Mouse (Mus musculus) heart, embryonic 16.5 days (tissue): ENCODE results near the gene Rln3. TPM values are rescaled to one million over a fixed set of nuclear protein-coding genes. Genes with fewer than 3 reads are reported as not detected.

Source experiments
- ATAC-seq: fragments of 200-750 bp; cut with Nextera tagmentation; replicated peaks from 2 replicates; pipeline ENCODE4 v1.8.0; 2017; ENCODE audit warnings: moderate number of reproducible peaks; ENCODE audit not compliant: insufficient read depth, low FRiP score; ENCODE audit errors: extremely low read depth
- H3K27ac ChIP-seq: fragments of 300-500 bp; sonication (generic); 2 replicates; pipeline ENCODE4 v1.5.1; 2014; ENCODE audit warnings: mild to moderate bottlenecking, low read length, control low read depth, moderate library complexity
- H3K27me3 ChIP-seq: fragments of 300-500 bp; sonication (generic); 2 replicates; pipeline ENCODE4 v1.6.1; 2014; ENCODE audit warnings: low read length, mixed read lengths; ENCODE audit not compliant: control insufficient read depth, insufficient read depth
- H3K36me3 ChIP-seq: fragments of 300-500 bp; sonication (generic); 2 replicates; pipeline ENCODE4 v1.6.1; 2014; ENCODE audit not compliant: control insufficient read depth, insufficient read depth
- H3K4me1 ChIP-seq: fragments of 300-500 bp; sonication (generic); 2 replicates; pipeline ENCODE4 v1.6.1; 2014; ENCODE audit warnings: low read length, mixed read lengths; ENCODE audit not compliant: control insufficient read depth, insufficient read depth
- H3K4me2 ChIP-seq: fragments of 300-500 bp; sonication (generic); 2 replicates; pipeline ENCODE4 v1.6.1; 2014; ENCODE audit warnings: low read depth, mild to moderate bottlenecking, control low read depth, low read length
- H3K4me3 ChIP-seq: fragments of 300-500 bp; sonication (generic); 2 replicates; pipeline ENCODE4 v1.5.1; 2014; ENCODE audit warnings: mild to moderate bottlenecking, control low read depth, low read length
- H3K9ac ChIP-seq: fragments of 300-500 bp; sonication (generic); 2 replicates; pipeline ENCODE4 v1.6.1; 2014; ENCODE audit warnings: low read length, control low read depth
- H3K9me3 ChIP-seq: fragments of 300-500 bp; sonication (generic); replicated peaks from 2 replicates; pipeline ENCODE4 v1.6.1; 2016; ENCODE audit warnings: low read length; ENCODE audit not compliant: control insufficient read depth
- WGBS: fragments of 180-500 bp; shearing (Covaris S2); extraction: QIAGEN DNeasy Blood & Tissue Kit; methylation state at CpG from one replicate; pipeline ENCODE4 v1.1.7; 2014; 5-methylcytosine and 5-hydroxymethylcytosine counted together
- polyA plus RNA-seq: library from polyadenylated mRNA; unstranded; fragments of >200 nt; fragmentation: Nextera tagmentation; extraction: Ambion mirVana; gene quantifications from 2 replicates; pipeline ENCODE4 v1.2.1, GENCODE M21; 2015

Rln3 gene
- polyA plus RNA-seq, 1 experiment from 2014 or later = 0.24 TPM

GRCm38 (mm10) chr8:84021096-84021495 is 23.7 kb downstream of the Rln3 start, which contains the start of gene Palm3:
TSS of gene Palm3 (plus strand) at chr8:84021471.
- no peak within 1 kb of the TSS for H3K27ac ChIP-seq
- H3K9ac ChIP-seq = peak within 1 kb of the TSS; percentile 32; the same call in 1 of the 2 replicates
- H3K4me1 ChIP-seq = peaks cover 35% of the 10 kb centered on the region
- no peak within 1 kb of the TSS for H3K4me3 ChIP-seq
- no peaks in the 10 kb centered on the region for H3K9me3 ChIP-seq
- H3K27me3 ChIP-seq = peaks cover 19% of the 10 kb centered on the region
- 0 out of 2 replicates have a peak within 1 kb of the TSS, but pooled peaks have one; percentile 17 for H3K4me2 ChIP-seq
- no peak for ATAC-seq
- H3K36me3 ChIP-seq = no peaks in the 10 kb centered on the region
- 27% methylated on average over 18 of the region's 18 CpGs for WGBS

GRCm38 (mm10) chr8:84019738-84020137 is 25.1 kb downstream of the Rln3 start:
- Histone ChIP-seq H3K4me2 (no peak overlapping the region), H3K9ac (no peak overlapping the region), H3K27ac (no peak overlapping the region), H3K9me3 (no peaks in the 10 kb centered on the region), H3K27me3 (peaks cover 7% of the 10 kb centered on the region), H3K4me1 (peaks cover 29% of the 10 kb centered on the region), H3K36me3 (no peaks in the 10 kb centered on the region), H3K4me3 (no peak overlapping the region)
- no peak for ATAC-seq
- whole genome bisulfite sequencing = 76% methylated on average over 9 of the region's 9 CpGs

- Histone ChIP-seq H3K4me3 (no peak overlapping the region), H3K4me2 (no peak overlapping the region), H3K36me3 (no peaks in the 10 kb centered on the region), H3K9ac (no peak overlapping the region), H3K27ac (no peak overlapping the region), H3K4me1 (peaks cover 13% of the 10 kb centered on the region), H3K9me3 (no peaks in the 10 kb centered on the region), H3K27me3 (peaks cover 28% of the 10 kb centered on the region)
- no peak for ATAC-seq
- WGBS = 93% methylated on average over 5 of the region's 5 CpGs
Observed at GRCm38 (mm10) chr8:84015833-84016232, 29.0 kb downstream of the Rln3 start.

- Histone ChIP-seq H3K9ac (peak overlapping the region; percentile 57), H3K27me3 (peaks cover 37% of the 10 kb centered on the region), H3K27ac (no peak overlapping the region), H3K4me2 (peak overlapping the region; percentile 97), H3K36me3 (no peaks in the 10 kb centered on the region), H3K9me3 (no peaks in the 10 kb centered on the region), H3K4me3 (peak overlapping the region; percentile 57), H3K4me1 (peaks cover 21% of the 10 kb centered on the region)
- peak; percentile 30; the same call in 1 of the 2 replicates for ATAC-seq
- 19% methylated on average over 35 of the region's 35 CpGs for WGBS
Observed at GRCm38 (mm10) chr8:84012499-84013165, 32.2 kb downstream of the Rln3 start.

- WGBS = 1% methylated on average over 45 of the region's 45 CpGs
- no peaks in the 10 kb centered on the region for H3K9me3 ChIP-seq
- peak within 1 kb of the TSS; percentile 97 for H3K4me2 ChIP-seq
- peaks cover 34% of the 10 kb centered on the region for H3K27me3 ChIP-seq
- peaks cover 21% of the 10 kb centered on the region for H3K4me1 ChIP-seq
- peak within 1 kb of the TSS; percentile 63 for H3K9ac ChIP-seq
- ATAC-seq = no peak
- H3K4me3 ChIP-seq = peak within 1 kb of the TSS; percentile 57
- H3K36me3 ChIP-seq = no peaks in the 10 kb centered on the region
- H3K27ac ChIP-seq = no peak within 1 kb of the TSS
Observed at GRCm38 (mm10) chr8:84011705-84012498, 32.9 kb downstream of the Rln3 start, which contains the start of gene 2210011C24Rik. TSS of gene 2210011C24Rik (minus strand) at chr8:84012171.

DNA sequence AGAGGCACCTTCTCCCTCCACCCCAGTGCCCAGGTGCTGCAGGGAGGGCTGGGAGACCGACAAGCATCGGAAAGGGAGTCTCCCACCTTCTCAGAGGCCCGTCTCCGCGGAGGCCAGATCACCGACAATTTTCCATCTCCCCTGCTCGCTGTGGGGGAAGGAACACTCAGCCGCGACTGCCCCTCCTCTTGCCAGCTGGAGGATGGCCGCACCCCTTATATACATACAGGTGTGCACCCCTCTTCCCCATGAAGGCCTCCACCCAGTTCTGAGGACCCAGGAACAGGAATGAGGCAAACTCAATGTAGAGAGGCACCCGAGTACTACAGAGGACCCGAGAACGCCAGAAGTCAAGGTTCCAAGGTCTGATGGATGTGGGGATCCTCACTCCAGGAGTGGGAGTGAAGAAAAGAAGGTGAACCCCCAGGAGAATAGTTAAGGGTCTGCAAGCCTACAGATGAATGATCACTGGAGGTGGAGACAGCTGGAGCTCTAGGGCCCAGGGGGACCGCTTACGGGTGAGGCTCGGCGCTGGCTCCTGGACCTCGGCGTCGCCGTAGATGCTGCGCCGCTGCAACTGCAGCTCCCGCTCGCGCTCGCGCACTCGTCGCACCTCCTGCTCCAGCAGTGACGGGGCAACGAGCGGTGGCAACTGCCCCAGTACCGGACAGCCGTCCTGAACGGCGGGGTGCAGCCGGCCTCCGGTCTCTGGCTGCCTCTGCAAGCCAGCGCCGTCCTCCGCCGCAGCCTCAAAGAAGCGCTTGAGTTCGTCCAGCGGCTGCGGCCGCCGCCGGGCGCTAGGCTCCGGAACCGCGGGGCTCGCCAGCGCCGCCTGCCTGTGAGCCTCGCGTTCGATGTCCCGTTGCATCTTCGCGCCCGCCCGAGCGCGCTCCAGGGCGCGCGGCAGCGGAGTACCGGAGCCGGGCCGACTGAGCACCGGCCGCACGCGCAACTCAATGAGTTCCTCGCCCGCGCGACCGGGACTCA is 33.9 kb downstream of the Rln3 start:
- Histone ChIP-seq H3K27me3 (peaks cover 34% of the 10 kb centered on the region), H3K9ac (peak overlapping the region; percentile 63), H3K9me3 (no peaks in the 10 kb centered on the region), H3K4me2 (peak overlapping the region; percentile 97), H3K27ac (no peak overlapping the region), H3K4me1 (peaks cover 21% of the 10 kb centered on the region), H3K36me3 (no peaks in the 10 kb centered on the region), H3K4me3 (peak overlapping the region; percentile 57)
- 1% methylated on average over 83 of the region's 83 CpGs for WGBS
- peak; percentile 49 for ATAC-seq

- H3K27ac ChIP-seq = no peak overlapping the region
- WGBS = under 1% methylated on average over 11 of the region's 11 CpGs
- peak; percentile 33; the same call in 1 of the 2 replicates for ATAC-seq
Observed at GRCm38 (mm10) chr8:84009876-84010275, 34.9 kb downstream of the Rln3 start.

GRCm38 (mm10) chr8:84008362-84008761 is 36.4 kb downstream of the Rln3 start:
- ATAC-seq = no peak
- Histone ChIP-seq H3K27me3 (peaks cover 30% of the 10 kb centered on the region), H3K4me2 (no peak overlapping the region), H3K27ac (no peak overlapping the region), H3K4me1 (peaks cover 34% of the 10 kb centered on the region), H3K36me3 (no peaks in the 10 kb centered on the region), H3K9me3 (no peaks in the 10 kb centered on the region), H3K9ac (no peak overlapping the region), H3K4me3 (no peak overlapping the region)
- 33% methylated on average over 7 of the region's 7 CpGs for WGBS

More at GRCm38 (mm10) chr8:84009876-84010275, 34.9 kb downstream of the Rln3 start:
- Histone ChIP-seq H3K4me3 (no peak overlapping the region), H3K9me3 (no peaks in the 10 kb centered on the region), H3K9ac (no peak overlapping the region), H3K27me3 (peaks cover 34% of the 10 kb centered on the region), H3K4me2 (peak overlapping the region; percentile 33), H3K4me1 (peaks cover 24% of the 10 kb centered on the region), H3K36me3 (no peaks in the 10 kb centered on the region)
